Mouse (Mus musculus) liver, postnatal 0 days (tissue): Measurements from ENCODE around the gene Tmem41b. TPM values are rescaled to one million over a fixed set of nuclear protein-coding genes. Genes with fewer than 3 reads are reported as not detected.
"Not testable (repeated sequence)": the region's sequence is repeated elsewhere in the genome, so short reads cannot be mapped to it uniquely, and the experiment has no call there.

Experiments used
- ATAC-seq: fragments of 200-750 bp; cut with Nextera tagmentation; 2 replicates; pipeline ENCODE4 v1.8.0; 2017; ENCODE audit warnings: mild to moderate bottlenecking, moderate library complexity
- DNase-seq: peaks from one replicate; pipeline ENCODE4 v3.0.0-alpha.2; 2016
- H3K27ac ChIP-seq: fragments of 300-500 bp; sonication (generic); 2 replicates; pipeline ENCODE4 v1.5.1; 2014; ENCODE audit warnings: antibody characterized with exemption, moderate library complexity, mild to moderate bottlenecking, low read depth
- H3K27me3 ChIP-seq: fragments of 300-500 bp; sonication (generic); 2 replicates; pipeline ENCODE4 v1.6.1; 2014; ENCODE audit warnings: low read length, control low read depth, mixed read lengths; ENCODE audit not compliant: insufficient read depth
- H3K36me3 ChIP-seq: fragments of 300-500 bp; sonication (generic); replicated peaks from 2 replicates; pipeline ENCODE4 v1.6.1; 2014; ENCODE audit warnings: mild to moderate bottlenecking, control low read depth, low read length, moderate library complexity, mixed read lengths; ENCODE audit not compliant: insufficient read depth
- H3K4me1 ChIP-seq: fragments of 300-500 bp; sonication (generic); 2 replicates; pipeline ENCODE4 v1.6.1; 2014; ENCODE audit warnings: antibody characterized with exemption, mild to moderate bottlenecking, control low read depth; ENCODE audit not compliant: insufficient read depth
- H3K4me2 ChIP-seq: fragments of 300-500 bp; sonication (generic); 2 replicates; pipeline ENCODE4 v1.6.1; 2014; ENCODE audit warnings: low read depth, mild to moderate bottlenecking, low read length, moderate library complexity, mixed read lengths
- H3K4me3 ChIP-seq: fragments of 300-500 bp; sonication (generic); 2 replicates; pipeline ENCODE4 v1.5.1; 2014; ENCODE audit warnings: low read depth, low read length
- H3K9ac ChIP-seq: fragments of 300-500 bp; sonication (generic); replicated peaks from 2 replicates; pipeline ENCODE4 v1.6.1; 2014; ENCODE audit warnings: mild to moderate bottlenecking, moderate library complexity
- H3K9me3 ChIP-seq: fragments of 300-500 bp; sonication (generic); 2 replicates; pipeline ENCODE4 v1.6.1; 2016; ENCODE audit warnings: mild to moderate bottlenecking, control low read depth, low read length, mixed read lengths
- CTCF ChIP-seq: sonication (generic); IDR thresholded peaks from 2 replicates; pipeline ENCODE4 v1.5.1; 2016; ENCODE audit warnings: antibody characterized with exemption, low read depth
- EP300 ChIP-seq: IDR thresholded peaks from 2 replicates; pipeline ENCODE4 v1.6.1; 2016; ENCODE audit warnings: antibody characterized with exemption, low read depth, mild to moderate bottlenecking
- WGBS: fragments of 180-500 bp; shearing (Covaris S2); extraction: QIAGEN DNeasy Blood & Tissue Kit; methylation state at CpG from one replicate; pipeline ENCODE4 v1.1.7; 2014; ENCODE audit not compliant: insufficient replicate concordance; 5-methylcytosine and 5-hydroxymethylcytosine counted together
- polyA plus RNA-seq: library from polyadenylated mRNA; unstranded; fragments of >200 nt; fragmentation: Nextera tagmentation; extraction: Ambion mirVana; gene quantifications from 2 replicates; pipeline ENCODE4 v1.2.1, GENCODE M21; 2015

Tmem41b gene
- polyA plus RNA-seq = 26.9 and 27.7 TPM in 2 replicates

- Histone ChIP-seq H3K4me1 (peaks cover 11% of the 10 kb centered on the region), H3K9ac (peak within 1 kb of the TSS; percentile 73), H3K4me2 (peak within 1 kb of the TSS; percentile 75), H3K27ac (peak within 1 kb of the TSS; percentile 89), H3K4me3 (peak within 1 kb of the TSS; percentile 62)
- H3K36me3 ChIP-seq, DNase-seq, H3K9me3 ChIP-seq, H3K27me3 ChIP-seq, ATAC-seq: not testable (repeated sequence)
- TF ChIP-seq CTCF = peak; percentile 53
- WGBS = 28% methylated on average over 6 of the region's 6 CpGs
These were observed at the start of gene Tmem41b for GRCm38 (mm10) chr7:109986775-109987174. TSS of gene Tmem41b (minus strand) at chr7:109986929.

GRCm38 (mm10) chr7:110030342-110030741 is 43.6 kb upstream of the Tmem41b start:
- no peak overlapping the region for H3K27ac ChIP-seq
- peaks cover 50% of the 10 kb centered on the region for H3K36me3 ChIP-seq
- 73% methylated on average over 3 of the region's 3 CpGs for WGBS
- no peaks in the 10 kb centered on the region for H3K27me3 ChIP-seq
- no peak overlapping the region for H3K9ac ChIP-seq
- no peak overlapping the region for H3K4me3 ChIP-seq
- ATAC-seq = no peak
- TF ChIP-seq EP300 = no peak
- no peak for TF ChIP-seq CTCF
- no peaks in the 10 kb centered on the region for H3K9me3 ChIP-seq
- DNase-seq = no peak
- no peaks in the 10 kb centered on the region for H3K4me1 ChIP-seq
- no peak overlapping the region for H3K4me2 ChIP-seq

GRCm38 (mm10) chr7:110028826-110029225 is 42.1 kb upstream of the Tmem41b start:
- H3K27ac ChIP-seq = no peak overlapping the region
- ATAC-seq (no peak), DNase-seq (no peak)
- H3K9ac ChIP-seq = no peak overlapping the region
- no peaks in the 10 kb centered on the region for H3K4me1 ChIP-seq
- 52% methylated on average over 1 of the region's 1 CpGs for whole genome bisulfite sequencing
- TF ChIP-seq CTCF (no peak), EP300 (no peak)
- H3K9me3 ChIP-seq = no peaks in the 10 kb centered on the region
- H3K36me3 ChIP-seq = peaks cover 41% of the 10 kb centered on the region
- H3K27me3 ChIP-seq = no peaks in the 10 kb centered on the region
- no peak overlapping the region for H3K4me3 ChIP-seq
- no peak overlapping the region for H3K4me2 ChIP-seq

- Histone ChIP-seq H3K36me3 (peaks cover 24% of the 10 kb centered on the region), H3K27me3 (no peaks in the 10 kb centered on the region), H3K27ac (no peak overlapping the region), H3K9me3 (no peaks in the 10 kb centered on the region), H3K4me2 (no peak overlapping the region), H3K4me1 (peaks cover 5% of the 10 kb centered on the region; the same call in 1 of the 2 replicates), H3K4me3 (no peak overlapping the region), H3K9ac (no peak overlapping the region)
- TF ChIP-seq CTCF (no peak), EP300 (no peak)
- DNase-seq = no peak
- WGBS = 84% methylated on average over 2 of the region's 2 CpGs
- ATAC-seq = no peak
These were observed 39.9 kb upstream of the Tmem41b start for GRCm38 (mm10) chr7:110026594-110026993.

GRCm38 (mm10) chr7:110023553-110023952 is 36.8 kb upstream of the Tmem41b start:
- Histone ChIP-seq H3K4me1 (peaks cover 10% of the 10 kb centered on the region), H3K36me3 (peaks cover 8% of the 10 kb centered on the region; the same call in 1 of the 2 replicates), H3K27me3 (no peaks in the 10 kb centered on the region), H3K4me3 (no peak overlapping the region), H3K27ac (no peak overlapping the region), H3K9ac (no peak overlapping the region), H3K9me3 (no peaks in the 10 kb centered on the region), H3K4me2 (no peak overlapping the region)
- ATAC-seq (no peak), DNase-seq (no peak)
- 48% methylated on average over 1 of the region's 1 CpGs for WGBS
- TF ChIP-seq EP300 (no peak), CTCF (no peak)

DNA sequence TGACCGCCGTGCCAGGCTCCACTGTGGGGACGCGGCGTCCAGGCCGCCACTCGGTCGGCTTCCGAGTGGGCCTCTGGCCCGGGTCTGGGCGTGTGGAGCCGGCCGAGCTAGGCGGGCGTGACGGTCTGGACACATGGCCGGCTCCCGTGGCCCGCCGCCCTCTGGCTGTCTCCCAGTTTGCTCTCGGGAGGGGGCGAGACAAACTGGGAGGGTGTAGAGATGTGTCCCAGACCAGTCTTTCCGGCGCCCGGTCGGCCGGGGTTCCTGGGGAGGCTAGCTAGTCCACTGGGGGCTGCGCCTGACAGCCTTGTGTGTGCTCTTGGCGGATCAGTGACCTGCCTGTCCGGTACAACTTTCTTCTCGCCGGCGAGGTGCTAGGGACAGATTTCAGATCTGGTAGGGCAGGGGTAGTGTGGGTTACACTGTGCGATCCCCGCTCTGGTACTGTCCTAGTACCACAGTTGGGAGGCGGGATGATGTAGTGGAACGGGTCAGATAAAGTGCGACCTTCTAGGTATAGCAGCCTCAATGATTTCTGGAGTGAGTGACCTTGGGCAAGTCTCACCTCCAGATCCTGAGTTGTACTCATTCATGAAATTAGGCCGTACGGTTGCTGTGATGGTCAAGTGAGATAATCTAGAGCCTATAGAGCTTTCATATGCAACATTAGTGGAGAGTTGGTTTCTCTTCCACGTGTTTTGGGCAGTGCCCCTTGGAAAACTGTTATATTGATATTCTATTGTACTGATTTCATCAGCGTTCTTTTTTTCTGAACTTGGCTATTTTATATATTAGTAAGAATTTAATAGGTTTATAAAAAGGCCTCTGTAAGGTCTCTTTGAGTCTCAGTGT is 32.1 kb upstream of the Tmem41b start:
- Histone ChIP-seq H3K9me3 (no peaks in the 10 kb centered on the region; the same call in 1 of the 2 replicates), H3K4me2 (peak overlapping the region; percentile 73), H3K36me3 (no peaks in the 10 kb centered on the region), H3K9ac (peak overlapping the region; percentile 98), H3K27me3 (no peaks in the 10 kb centered on the region), H3K27ac (peak overlapping the region; percentile 96), H3K4me1 (peaks cover 10% of the 10 kb centered on the region), H3K4me3 (peak overlapping the region; percentile 96)
- ATAC-seq (peak; percentile 82), DNase-seq (peak; percentile 72)
- under 1% methylated on average over 42 of the region's 42 CpGs for WGBS
- no peak for TF ChIP-seq EP300
- no peak for TF ChIP-seq CTCF
